Mouse (Mus musculus): ENCODE data around the gene Cort. TPM values are rescaled to one million over a fixed set of nuclear protein-coding genes. Genes with fewer than 3 reads are reported as not detected.
"Not testable (repeated sequence)": the region's sequence is repeated elsewhere in the genome, so short reads cannot be mapped to it uniquely, and the experiment has no call there.

The Cort gene
- polyA plus RNA-seq, 1 experiment from 2014 or later = not detected

GRCm38 (mm10) chr4:149125341-149126114 is 1.0 kb downstream of the Cort start:
- Histone ChIP-seq H3K9ac (no peak overlapping the region), H3K27ac (no peak overlapping the region), H3K4me1 (peaks cover 26% of the 10 kb centered on the region), H3K9me3 (replicated peaks) (no peaks in the 10 kb centered on the region), H3K4me3 (no peak overlapping the region), H3K27me3 (replicated peaks) (no peaks in the 10 kb centered on the region), H3K36me3 (peaks cover 34% of the 10 kb centered on the region), H3K4me2 (no peak overlapping the region)
- ATAC-seq = no peak
- WGBS (ENCODE audit: insufficient replicate concordance) = 50% methylated on average over 11 of the region's 11 CpGs

GRCm38 (mm10) chr4:149123432-149123831 is 3.1 kb downstream of the Cort start:
- H3K4me3 ChIP-seq = no peak overlapping the region
- H3K36me3 ChIP-seq = peaks cover 22% of the 10 kb centered on the region
- H3K9me3 ChIP-seq (replicated peaks) = no peaks in the 10 kb centered on the region
- H3K27me3 ChIP-seq (replicated peaks) = no peaks in the 10 kb centered on the region
- H3K9ac ChIP-seq = no peak overlapping the region
- no peak for ATAC-seq
- H3K4me1 ChIP-seq = peaks cover 43% of the 10 kb centered on the region
- H3K27ac ChIP-seq = no peak overlapping the region
- 58% methylated on average over 5 of the region's 5 CpGs for WGBS (ENCODE audit: insufficient replicate concordance)
- no peak overlapping the region for H3K4me2 ChIP-seq

GRCm38 (mm10) chr4:149119978-149120562 is 6.5 kb downstream of the Cort start:
- H3K4me2 ChIP-seq; H3K4me3 ChIP-seq; H3K27ac ChIP-seq; H3K27me3 ChIP-seq (replicated peaks); H3K9me3 ChIP-seq (replicated peaks); H3K9ac ChIP-seq: not testable (repeated sequence)
- ATAC-seq = peak; percentile 81
- 41% methylated on average over 12 of the region's 12 CpGs for WGBS (ENCODE audit: insufficient replicate concordance)
- peaks cover 16% of the 10 kb centered on the region for H3K36me3 ChIP-seq
- H3K4me1 ChIP-seq = peaks cover 26% of the 10 kb centered on the region

GRCm38 (mm10) chr4:149103875-149104561 is 22.5 kb downstream of the Cort start, which contains the start of gene Dffa:
TSS of gene Dffa (plus strand) at chr4:149104146.
- H3K9me3 ChIP-seq (replicated peaks) = no peaks in the 10 kb centered on the region
- peak within 1 kb of the TSS; percentile 89 for H3K4me3 ChIP-seq
- peaks cover 31% of the 10 kb centered on the region for H3K36me3 ChIP-seq
- 0 out of 2 replicates have a peak within 1 kb of the TSS, but pooled peaks have one; percentile 40 for H3K27ac ChIP-seq
- H3K4me2 ChIP-seq = peak within 1 kb of the TSS; percentile 95
- 1% methylated on average over 35 of the region's 35 CpGs for WGBS (ENCODE audit: insufficient replicate concordance)
- peak; percentile 81 for ATAC-seq
- H3K27me3 ChIP-seq (replicated peaks) = no peaks in the 10 kb centered on the region
- peaks cover 18% of the 10 kb centered on the region for H3K4me1 ChIP-seq
- peak within 1 kb of the TSS; percentile 82 for H3K9ac ChIP-seq

GRCm38 (mm10) chr4:149101456-149101855 is 25.1 kb downstream of the Cort start:
- H3K36me3 ChIP-seq = peaks cover 5% of the 10 kb centered on the region
- peaks cover 39% of the 10 kb centered on the region for H3K4me1 ChIP-seq
- H3K4me2 ChIP-seq = no peak overlapping the region
- no peak for ATAC-seq
- no peak overlapping the region for H3K9ac ChIP-seq
- no peak overlapping the region for H3K4me3 ChIP-seq
- H3K9me3 ChIP-seq (replicated peaks) = no peaks in the 10 kb centered on the region
- WGBS (ENCODE audit: insufficient replicate concordance) = 71% methylated on average over 3 of the region's 3 CpGs
- no peak overlapping the region for H3K27ac ChIP-seq
- no peaks in the 10 kb centered on the region for H3K27me3 ChIP-seq (replicated peaks)

GRCm38 (mm10) chr4:149100449-149100848 is 26.1 kb downstream of the Cort start:
- not testable (repeated sequence) for ATAC-seq; H3K9ac ChIP-seq; H3K9me3 ChIP-seq (replicated peaks); H3K36me3 ChIP-seq; H3K27ac ChIP-seq; H3K4me3 ChIP-seq; H3K27me3 ChIP-seq (replicated peaks)
- Histone ChIP-seq H3K4me1 (peaks cover 47% of the 10 kb centered on the region), H3K4me2 (peak overlapping the region; percentile 88)
- 76% methylated on average over 12 of the region's 12 CpGs for WGBS (ENCODE audit: insufficient replicate concordance)

GRCm38 (mm10) chr4:149099369-149100017 is 27.1 kb downstream of the Cort start, which contains the start of gene Pex14:
TSS of gene Pex14 (minus strand) at chr4:149099876.
- H3K9me3 ChIP-seq (replicated peaks) = no peaks in the 10 kb centered on the region
- H3K4me2 ChIP-seq = peak within 1 kb of the TSS; percentile 88
- H3K27me3 ChIP-seq (replicated peaks) = no peaks in the 10 kb centered on the region
- peak within 1 kb of the TSS; percentile 92 for H3K9ac ChIP-seq
- H3K4me1 ChIP-seq = peaks cover 40% of the 10 kb centered on the region
- peaks cover 3% of the 10 kb centered on the region for H3K36me3 ChIP-seq
- under 1% methylated on average over 50 of the region's 50 CpGs for WGBS (ENCODE audit: insufficient replicate concordance)
- H3K27ac ChIP-seq = peak within 1 kb of the TSS; percentile 52
- ATAC-seq = peak; percentile 75
- peak within 1 kb of the TSS; percentile 97 for H3K4me3 ChIP-seq

GRCm38 (mm10) chr4:149098571-149098970 is 28.0 kb downstream of the Cort start:
- 8% methylated on average over 11 of the region's 11 CpGs for WGBS (ENCODE audit: insufficient replicate concordance)
- H3K27ac ChIP-seq = peak overlapping the region; percentile 52

GRCm38 (mm10) chr4:149097956-149098355 is 28.6 kb downstream of the Cort start:
- WGBS (ENCODE audit: insufficient replicate concordance) = 57% methylated on average over 3 of the region's 3 CpGs
- peaks cover 16% of the 10 kb centered on the region for H3K36me3 ChIP-seq
- peak overlapping the region; percentile 88 for H3K4me2 ChIP-seq
- peak overlapping the region; percentile 97 for H3K4me3 ChIP-seq
- H3K27me3 ChIP-seq (replicated peaks) = no peaks in the 10 kb centered on the region
- peaks cover 38% of the 10 kb centered on the region for H3K4me1 ChIP-seq
- H3K9me3 ChIP-seq (replicated peaks) = no peaks in the 10 kb centered on the region
- no peak overlapping the region for H3K9ac ChIP-seq
- peak overlapping the region; percentile 52; the same call in 1 of the 2 replicates for H3K27ac ChIP-seq
- no peak for ATAC-seq

More at GRCm38 (mm10) chr4:149098571-149098970, 28.0 kb downstream of the Cort start:
- H3K4me1 ChIP-seq = peaks cover 38% of the 10 kb centered on the region
- no peak for ATAC-seq
- no peaks in the 10 kb centered on the region for H3K9me3 ChIP-seq (replicated peaks)
- H3K4me3 ChIP-seq = peak overlapping the region; percentile 97
- H3K4me2 ChIP-seq = peak overlapping the region; percentile 88
- no peaks in the 10 kb centered on the region for H3K27me3 ChIP-seq (replicated peaks)
- H3K9ac ChIP-seq = peak overlapping the region; percentile 92
- H3K36me3 ChIP-seq = peaks cover 11% of the 10 kb centered on the region

GRCm38 (mm10) chr4:149091364-149091763 is 35.2 kb downstream of the Cort start:
- H3K36me3 ChIP-seq = peaks cover 33% of the 10 kb centered on the region
- H3K27me3 ChIP-seq (replicated peaks) = no peaks in the 10 kb centered on the region
- no peaks in the 10 kb centered on the region for H3K9me3 ChIP-seq (replicated peaks)
- no peak overlapping the region for H3K9ac ChIP-seq
- 69% methylated on average over 8 of the region's 8 CpGs for WGBS (ENCODE audit: insufficient replicate concordance)
- H3K4me2 ChIP-seq = no peak overlapping the region
- no peak overlapping the region for H3K4me3 ChIP-seq
- H3K4me1 ChIP-seq = peaks cover 24% of the 10 kb centered on the region
- H3K27ac ChIP-seq = no peak overlapping the region
- ATAC-seq = no peak

GRCm38 (mm10) chr4:149085381-149085780 is 41.2 kb downstream of the Cort start:
- H3K4me3 ChIP-seq = no peak overlapping the region
- H3K27me3 ChIP-seq (replicated peaks) = no peaks in the 10 kb centered on the region
- no peaks in the 10 kb centered on the region for H3K9me3 ChIP-seq (replicated peaks)
- peaks cover 4% of the 10 kb centered on the region; the same call in 1 of the 2 replicates for H3K36me3 ChIP-seq
- H3K9ac ChIP-seq = no peak overlapping the region
- no peak overlapping the region for H3K27ac ChIP-seq
- peaks cover 10% of the 10 kb centered on the region; the same call in 1 of the 2 replicates for H3K4me1 ChIP-seq
- ATAC-seq = no peak
- H3K4me2 ChIP-seq = no peak overlapping the region
- WGBS (ENCODE audit: insufficient replicate concordance) = 75% methylated on average over 5 of the region's 5 CpGs

All from liver, embryonic 12.5 days (tissue).